Mouse (Mus musculus) bone marrow, adult 2 months (tissue): Measurements from ENCODE around the gene Dppa1.

Experiments used
- CTCF ChIP-seq: fragments of 200-500 bp; IDR thresholded peaks from 2 replicates; pipeline ENCODE4 v1.5.1; 2011; ENCODE audit warnings: low read length, control low read depth; ENCODE audit not compliant: control insufficient read depth, insufficient read depth
- POLR2A ChIP-seq: fragments of 200-500 bp; IDR thresholded peaks from 2 replicates; pipeline ENCODE4 v1.6.1; 2011; ENCODE audit warnings: low read depth, mild to moderate bottlenecking, control low read depth, low read length, borderline replicate concordance; ENCODE audit not compliant: control insufficient read depth

GRCm38 (mm10) chr11:46569107-46569506, 60.0 kb downstream of the Dppa1 start:
- no peak for TF ChIP-seq POLR2A
- no peak for TF ChIP-seq CTCF
